14 mouse cellular contexts compared by ENCODE assay signal in the genomic region with DNA sequence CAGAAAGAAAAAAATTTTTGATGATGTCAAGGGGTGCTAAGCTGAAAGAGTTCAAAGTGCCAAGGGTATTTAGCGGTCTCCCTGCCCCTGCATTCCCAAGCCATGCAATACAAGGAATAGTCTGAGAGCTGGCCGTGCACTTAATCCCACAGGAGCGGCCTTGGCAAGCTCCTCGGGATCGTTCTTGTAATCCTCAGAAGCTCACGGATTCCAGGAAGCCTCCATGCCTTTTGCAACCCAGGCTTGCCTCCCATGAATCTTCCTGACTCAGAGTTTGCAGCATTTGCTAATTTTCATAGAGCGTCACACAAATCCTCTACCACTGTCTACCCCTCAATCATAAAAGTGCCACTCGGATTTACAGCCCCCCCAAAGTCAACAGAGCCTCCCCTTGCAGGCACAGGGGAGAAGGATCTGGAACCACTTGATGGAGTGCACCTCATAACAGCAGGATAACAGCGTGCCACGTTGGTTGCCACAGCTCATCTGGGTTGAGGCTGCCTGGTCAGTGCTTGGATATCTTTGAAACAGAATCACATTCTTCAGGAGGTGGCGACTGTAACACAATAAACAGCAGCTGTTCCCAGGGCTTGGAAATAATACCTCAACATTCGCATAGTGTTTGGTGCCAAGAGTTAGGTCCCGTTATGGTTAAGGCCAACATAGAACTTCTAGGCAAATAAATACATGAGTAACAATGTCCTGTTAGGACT.
DNase-seq lines count a peak whose midpoint lies in the region; ATAC-seq and TF ChIP-seq lines count a peak whose summit lies in the region.
"Had no signal": no experiment of that assay in that cellular context is flagged by ENCODE, and none has a peak within 500 bp of the region (broad histone marks: within the 10 kb centered on the region; RNA-seq: fewer than 3 reads in every experiment).

No protein-coding gene starts in this region.

- H3K4me1 ChIP-seq in heart, embryonic 10.5 days: peaks cover 6% of the 10 kb centered on the region; the same call in 1 of the 2 replicates
- H3K4me1 ChIP-seq in liver, postnatal 0 days (ENCODE audit: insufficient read depth): no peaks in the 10 kb centered on the region; the same call in 1 of the 2 replicates
- H3K4me1 ChIP-seq: neural tube, embryonic 15.5 days had no signal

- H3K4me3 ChIP-seq in heart, embryonic 10.5 days: no peak overlapping the region
- H3K4me3 ChIP-seq in liver, postnatal 0 days (ENCODE audit: low read depth, low read length): no peak overlapping the region
- H3K4me3 ChIP-seq: embryonic facial prominence, embryonic 13.5 days; heart, embryonic 13.5 days; limb, embryonic 13.5 days; neural tube, embryonic 15.5 days had no signal

- no peak for ATAC-seq in liver, postnatal 0 days
- ATAC-seq: CD4-positive, CD25-positive, alpha-beta regulatory T cell, adult 4 months had no signal

- 83% methylated on average over 13 of the region's 13 CpGs for WGBS in heart, embryonic 10.5 days
- 81% methylated on average over 13 of the region's 13 CpGs for WGBS in liver, postnatal 0 days (ENCODE audit: insufficient replicate concordance)

- H3K36me3 ChIP-seq in heart, embryonic 10.5 days: no peaks in the 10 kb centered on the region
- H3K36me3 ChIP-seq in liver, postnatal 0 days (replicated peaks; ENCODE audit: insufficient read depth, low read length): no peaks in the 10 kb centered on the region
- H3K36me3 ChIP-seq: embryonic facial prominence, embryonic 13.5 days; heart, embryonic 13.5 days; limb, embryonic 13.5 days; neural tube, embryonic 15.5 days had no signal

- no peak overlapping the region for H3K4me2 ChIP-seq in liver, postnatal 0 days (ENCODE audit: low read depth, low read length)
- H3K4me2 ChIP-seq: embryonic facial prominence, embryonic 13.5 days; heart, embryonic 13.5 days; limb, embryonic 13.5 days; neural tube, embryonic 15.5 days had no signal

- H3K27me3 ChIP-seq in heart, embryonic 10.5 days (ENCODE audit: insufficient read depth, poor library complexity, severe bottlenecking): peaks cover 2% of the 10 kb centered on the region
- no peaks in the 10 kb centered on the region for H3K27me3 ChIP-seq in liver, postnatal 0 days (ENCODE audit: insufficient read depth, low read length)
- H3K27me3 ChIP-seq: embryonic facial prominence, embryonic 13.5 days; heart, embryonic 13.5 days; limb, embryonic 13.5 days; neural tube, embryonic 15.5 days had no signal

- no peak overlapping the region for H3K9ac ChIP-seq in liver, postnatal 0 days (replicated peaks)
- H3K9ac ChIP-seq: embryonic facial prominence, embryonic 13.5 days; heart, embryonic 13.5 days; limb, embryonic 13.5 days; neural tube, embryonic 15.5 days had no signal

- H3K9me3 ChIP-seq in heart, embryonic 10.5 days: no peaks in the 10 kb centered on the region
- H3K9me3 ChIP-seq in liver, postnatal 0 days (ENCODE audit: low read length): no peaks in the 10 kb centered on the region
- H3K9me3 ChIP-seq: embryonic facial prominence, embryonic 13.5 days; heart, embryonic 13.5 days; limb, embryonic 13.5 days had no signal

- H3K27ac ChIP-seq in heart, embryonic 10.5 days: no peak overlapping the region
- H3K27ac ChIP-seq in liver, postnatal 0 days (ENCODE audit: low read depth): no peak overlapping the region
- H3K27ac ChIP-seq: embryonic facial prominence, embryonic 13.5 days; heart, embryonic 13.5 days; limb, embryonic 13.5 days; neural tube, embryonic 15.5 days had no signal

- TF ChIP-seq EP300 in liver, postnatal 0 days (IDR thresholded peaks at IDR 0.05; ENCODE audit: low read depth): no peak

- TF ChIP-seq CTCF in liver, postnatal 0 days (IDR thresholded peaks at IDR 0.05; ENCODE audit: low read depth): no peak

- DNase-seq in heart, adult 18-20 months: peak; percentile 70 to 73
- no peak for DNase-seq in heart, embryonic 10.5 days (ENCODE audit: low spot score)
- DNase-seq in Muller cell, postnatal 12 days (ENCODE audit: inconsistent ontology term): peak; percentile 50
- DNase-seq in gastrocnemius, postnatal 14 days: peak; percentile 64
- peak; percentile 37 for DNase-seq in kidney, postnatal 14 days
- DNase-seq in B cell, adult 2 months: no peak
- no peak for DNase-seq in layer of hippocampus, adult 11-12 months (ENCODE audit: low spot score)
- no peak for DNase-seq in liver, postnatal 0 days
- DNase-seq: cerebellum, adult 11 months had no signal

- intact Hi-C loops in gastrocnemius, postnatal 14 days (cut with DNase I; ENCODE audit: low total_unique reads): no loop called here

Comparison
In these comparisons a context has a peak if more than half of its experiments do, and no peak if none do; other contexts are left out.
1. DNase-seq: peak in heart, adult 18-20 months (2 of 2), Muller cell, postnatal 12 days (single experiment), gastrocnemius, postnatal 14 days (single experiment) and kidney, postnatal 14 days (single experiment); none in heart, embryonic 10.5 days (single experiment), B cell, adult 2 months (0 of 2), layer of hippocampus, adult 11-12 months (single experiment) and liver, postnatal 0 days (single experiment).